Mouse (Mus musculus) retina, postnatal 1 day (tissue): ENCODE measurements around the gene Terb1.

Experiments used
- DNase-seq: peaks from one replicate; pipeline ENCODE4 v3.0.0-alpha.2; 2012

Gene Terb1

GRCm38 (mm10) chr8:104509061-104510006 is at the start of gene Terb1:
TSS of gene Terb1 (minus strand) at chr8:104509910.
- DNase-seq = peak; percentile 68

GRCm38 (mm10) chr8:104557226-104557625 is 47.5 kb upstream of the Terb1 start:
- no peak for DNase-seq

- no peak for DNase-seq
Observed at GRCm38 (mm10) chr8:104555191-104555590, 45.5 kb upstream of the Terb1 start.

GRCm38 (mm10) chr8:104543440-104544045 is 33.8 kb upstream of the Terb1 start:
- no peak for DNase-seq

GRCm38 (mm10) chr8:104542160-104542559 is 32.5 kb upstream of the Terb1 start:
- DNase-seq = no peak

GRCm38 (mm10) chr8:104541515-104541880 is 31.8 kb upstream of the Terb1 start:
- DNase-seq = no peak

GRCm38 (mm10) chr8:104540710-104541514 is 31.2 kb upstream of the Terb1 start:
- peak; percentile 56 for DNase-seq

GRCm38 (mm10) chr8:104540238-104540637 is 30.5 kb upstream of the Terb1 start:
- no peak for DNase-seq

GRCm38 (mm10) chr8:104539566-104539965 is 29.9 kb upstream of the Terb1 start:
- DNase-seq = no peak

GRCm38 (mm10) chr8:104538896-104539295 is 29.2 kb upstream of the Terb1 start:
- no peak for DNase-seq

GRCm38 (mm10) chr8:104536028-104536427 is 26.3 kb upstream of the Terb1 start:
- DNase-seq = no peak

GRCm38 (mm10) chr8:104535378-104535777 is 25.7 kb upstream of the Terb1 start:
- peak; percentile 18 for DNase-seq

GRCm38 (mm10) chr8:104534779-104535141 is 25.1 kb upstream of the Terb1 start:
- DNase-seq = no peak

- peak; percentile 95 for DNase-seq
Observed at GRCm38 (mm10) chr8:104533971-104534778, 24.5 kb upstream of the Terb1 start, which contains the start of the genes Nae1 and Car7. TSS of gene Nae1 (minus strand) at chr8:104534637. TSS of gene Car7 (plus strand) at chr8:104534689.

GRCm38 (mm10) chr8:104533551-104533950 is 23.8 kb upstream of the Terb1 start:
- DNase-seq = no peak

- no peak for DNase-seq
Observed at GRCm38 (mm10) chr8:104529671-104530070, 20.0 kb upstream of the Terb1 start.

- DNase-seq = no peak
Observed at GRCm38 (mm10) chr8:104517872-104518271, 8.2 kb upstream of the Terb1 start.

- DNase-seq = no peak
Observed at GRCm38 (mm10) chr8:104510134-104510533, 424 bp upstream of the Terb1 start.

GRCm38 (mm10) chr8:104479091-104479490 is 30.6 kb downstream of the Terb1 start:
- DNase-seq = no peak

GRCm38 (mm10) chr8:104472465-104472864 is 37.2 kb downstream of the Terb1 start:
- DNase-seq = no peak

GRCm38 (mm10) chr8:104467463-104467862 is 42.2 kb downstream of the Terb1 start:
- no peak for DNase-seq

GRCm38 (mm10) chr8:104452177-104452576 is 57.5 kb downstream of the Terb1 start:
- DNase-seq = no peak
